Mouse (Mus musculus) T-helper 1 cell (primary cell): ENCODE measurements around the gene 2010109A12Rik.

ENCODE experiments used
- in situ Hi-C: fragments of 300-600 bp; cut with MboI, MseI; formaldehyde crosslinking; loops from one replicate; pipeline ENCODE4 v1.15.1; 2025; ENCODE audit warnings: high pct_unique_total_duplicates

The 2010109A12Rik gene

GRCm38 (mm10) chr5:93229527-93229926 is 23.2 kb downstream of the 2010109A12Rik start:
- in situ Hi-C loops = no loop called here

GRCm38 (mm10) chr5:93231721-93232120 is 25.4 kb downstream of the 2010109A12Rik start:
- in situ Hi-C loops = no loop called here

DNA sequence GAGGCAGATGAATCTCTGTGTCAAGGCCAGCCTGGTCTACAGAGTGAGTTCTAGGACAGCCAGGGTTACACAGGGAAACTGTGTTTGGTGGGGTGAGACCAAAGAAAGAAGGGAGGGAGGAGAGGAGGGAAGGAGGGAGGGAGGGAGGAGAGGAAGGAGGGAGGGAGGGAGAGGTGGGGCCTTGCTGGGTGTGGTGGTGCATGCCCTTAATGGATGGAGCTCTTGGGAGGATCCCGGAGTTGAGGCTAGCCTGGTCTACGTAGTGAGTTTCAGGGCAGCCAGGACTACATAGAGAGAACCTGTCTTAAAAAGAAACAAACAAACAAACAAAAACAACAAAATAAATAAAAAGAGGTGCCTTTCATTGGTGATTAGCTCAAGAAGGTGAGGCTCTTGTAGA is 26.5 kb downstream of the 2010109A12Rik start:
- in situ Hi-C loops = no loop called here

DNA sequence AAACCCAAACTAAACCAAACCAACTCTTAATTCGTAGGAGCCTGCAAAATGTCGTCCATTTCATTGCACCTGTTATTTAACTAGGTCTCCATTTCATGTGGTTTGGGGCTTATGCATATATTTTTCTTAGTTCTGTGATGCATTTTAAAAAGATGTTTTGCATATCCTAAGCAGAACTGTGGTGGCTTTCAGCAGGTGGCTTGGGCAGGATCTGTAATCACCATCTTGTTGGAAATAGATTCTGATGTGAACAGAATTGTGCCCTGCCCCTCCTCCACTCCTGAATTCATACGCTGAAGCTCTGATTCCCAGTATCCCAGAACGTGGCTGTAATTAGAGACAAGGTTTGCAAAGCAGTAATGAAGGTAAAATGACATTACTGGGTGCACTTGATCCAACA is 27.8 kb downstream of the 2010109A12Rik start:
- in situ Hi-C loops = no loop called here

GRCm38 (mm10) chr5:93234605-93235004 is 28.3 kb downstream of the 2010109A12Rik start:
- in situ Hi-C loops = no loop called here

DNA sequence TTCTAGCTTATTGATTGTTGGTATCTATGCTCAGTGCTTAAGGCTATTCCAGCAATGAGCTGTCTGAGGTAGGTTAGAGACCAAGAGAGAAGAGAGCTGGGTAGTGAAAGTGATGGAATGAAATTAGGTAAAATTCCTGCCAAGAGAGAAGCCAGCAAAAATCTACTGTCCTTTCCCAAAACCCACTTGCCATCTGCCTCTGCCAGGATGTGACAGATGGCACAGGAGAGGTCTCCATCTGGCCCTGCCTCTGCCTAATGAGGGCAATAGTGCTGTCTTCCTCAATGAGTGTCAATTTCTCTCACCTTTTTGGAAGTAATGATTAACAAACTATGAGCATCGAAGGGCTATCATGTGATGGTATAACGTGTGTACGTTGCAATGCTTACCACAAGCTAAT is 29.6 kb downstream of the 2010109A12Rik start:
- in situ Hi-C loops = no loop called here

DNA sequence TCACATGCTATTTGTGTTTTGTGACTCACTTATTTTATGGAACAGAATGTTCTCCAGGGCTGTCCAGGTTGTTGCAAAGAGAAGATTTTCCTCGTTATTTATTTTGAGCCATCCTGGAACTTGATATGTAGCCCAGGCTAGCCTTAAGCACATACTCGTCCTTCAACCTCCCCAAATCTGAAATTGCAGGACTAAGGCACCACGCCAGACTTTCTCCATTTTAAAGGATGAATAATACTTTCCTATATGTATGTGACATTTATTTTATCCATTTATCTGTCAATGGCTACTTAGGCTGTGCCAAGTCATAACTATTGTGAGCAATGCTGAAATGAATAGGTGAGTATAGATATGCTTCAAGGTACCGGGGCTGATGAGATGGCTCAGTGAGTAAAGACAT is 30.2 kb downstream of the 2010109A12Rik start:
- in situ Hi-C loops = no loop called here

- in situ Hi-C loops = no loop called here
Measured at GRCm38 (mm10) chr5:93239590-93240544, 33.5 kb downstream of the 2010109A12Rik start.

GRCm38 (mm10) chr5:93245280-93245679 is 39.0 kb downstream of the 2010109A12Rik start:
- in situ Hi-C loops = no loop called here

GRCm38 (mm10) chr5:93249940-93250578 is 43.7 kb downstream of the 2010109A12Rik start:
- in situ Hi-C loops = no loop called here

- in situ Hi-C loops = no loop called here
Measured at GRCm38 (mm10) chr5:93251001-93251760, 44.9 kb downstream of the 2010109A12Rik start.

- in situ Hi-C loops = loop anchor here (5.0 kb wide), 1 partner anchor 44 kb away; no protein-coding TSS in a partner anchor
Measured at GRCm38 (mm10) chr5:93255759-93256265, 49.5 kb downstream of the 2010109A12Rik start.

GRCm38 (mm10) chr5:93256820-93257405 is 50.6 kb downstream of the 2010109A12Rik start:
- in situ Hi-C loops = loop anchor here (5.0 kb wide), 1 partner anchor 45 kb away; no protein-coding TSS in a partner anchor

DNA sequence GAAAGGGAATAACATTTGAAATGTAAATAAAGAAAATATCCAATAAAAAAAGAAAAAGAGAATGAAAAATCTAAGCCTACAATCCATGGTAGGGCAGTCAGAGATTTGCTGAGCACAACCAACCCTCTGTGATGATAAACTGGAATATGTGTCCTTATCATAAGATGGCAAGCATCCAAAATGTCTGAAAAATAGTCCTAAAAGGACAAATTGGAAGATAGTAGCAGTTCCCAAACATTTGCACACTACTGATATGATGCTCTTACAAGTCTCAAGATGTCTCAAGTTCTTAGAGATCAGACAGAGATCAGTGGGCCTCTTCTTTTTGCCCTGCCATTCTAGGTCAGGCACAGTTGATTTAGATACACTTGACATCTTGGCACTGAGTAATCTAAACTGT is 53.0 kb downstream of the 2010109A12Rik start:
- in situ Hi-C loops = loop anchor here (5.0 kb wide), 1 partner anchor 47 kb away; no protein-coding TSS in a partner anchor

- in situ Hi-C loops = no loop called here
Measured at GRCm38 (mm10) chr5:93260983-93261382, 54.7 kb downstream of the 2010109A12Rik start.

- in situ Hi-C loops = no loop called here
Measured at GRCm38 (mm10) chr5:93262751-93263150, 56.4 kb downstream of the 2010109A12Rik start.
